12 mouse cellular contexts compared by ENCODE assay signal in genomic region chr3:132983845-132984485, GRCm38 (mm10). TPM values are rescaled to one million over a fixed set of nuclear protein-coding genes. Genes with fewer than 3 reads are reported as not detected.
DNase-seq lines count a peak whose midpoint lies in the region; ATAC-seq lines count a peak whose summit lies in the region.
"Had no signal": no experiment of that assay in that cellular context is flagged by ENCODE, and none has a peak within 500 bp of the region (broad histone marks: within the 10 kb centered on the region; RNA-seq: fewer than 3 reads in every experiment).

No protein-coding gene starts in this region.

- H3K9ac ChIP-seq in kidney, embryonic 14.5 days (ENCODE audit: low read depth, low read length) = no peak overlapping the region
- H3K9ac ChIP-seq in stomach, embryonic 14.5 days (replicated peaks; ENCODE audit: low read depth, low read length) = no peak overlapping the region
- H3K9ac ChIP-seq: liver, embryonic 13.5 days had no signal

- H3K27ac ChIP-seq in kidney, embryonic 14.5 days (ENCODE audit: low read depth, low read length) = peak overlapping the region; percentile 12; the same call in 1 of the 2 replicates
- H3K27ac ChIP-seq in stomach, embryonic 14.5 days (ENCODE audit: low read length) = peak overlapping the region; percentile 59; the same call in 1 of the 2 replicates
- H3K27ac ChIP-seq: liver, embryonic 13.5 days had no signal

- no peaks in the 10 kb centered on the region for H3K4me1 ChIP-seq in kidney, embryonic 14.5 days (ENCODE audit: control insufficient read depth, insufficient read depth, low read length)
- no peaks in the 10 kb centered on the region; the same call in 1 of the 2 replicates for H3K4me1 ChIP-seq in stomach, embryonic 14.5 days (ENCODE audit: control insufficient read depth, insufficient read depth, low read length)
- H3K4me1 ChIP-seq: liver, embryonic 13.5 days had no signal

- H3K9me3 ChIP-seq in kidney, embryonic 14.5 days (ENCODE audit: control insufficient read depth, low read length) = no peaks in the 10 kb centered on the region
- no peaks in the 10 kb centered on the region for H3K9me3 ChIP-seq in stomach, embryonic 14.5 days (ENCODE audit: control insufficient read depth, low read depth, low read length)
- H3K9me3 ChIP-seq: liver, embryonic 13.5 days had no signal

- ATAC-seq in kidney, embryonic 14.5 days (ENCODE audit: low FRiP score, low TSS enrichment) = peak; percentile 43; the same call in 1 of the 2 replicates
- peak; percentile 65; the same call in 1 of the 2 replicates for ATAC-seq in stomach, embryonic 14.5 days (ENCODE audit: insufficient number of reproducible peaks, insufficient read depth, low FRiP score, low read depth)
- ATAC-seq: inflammation-experienced regulatory T-cells, adult 6 months had no signal

- intact Hi-C loops in gastrocnemius, postnatal 36 days (cut with DNase I) = no loop called here

- no peak overlapping the region for H3K4me3 ChIP-seq in kidney, embryonic 14.5 days (ENCODE audit: low read length)
- no peak overlapping the region for H3K4me3 ChIP-seq in stomach, embryonic 14.5 days (ENCODE audit: low read depth, low read length)
- H3K4me3 ChIP-seq: liver, embryonic 13.5 days had no signal

- H3K27me3 ChIP-seq in kidney, embryonic 14.5 days (ENCODE audit: control insufficient read depth, insufficient read depth, low read length) = no peaks in the 10 kb centered on the region
- H3K27me3 ChIP-seq in stomach, embryonic 14.5 days (ENCODE audit: control insufficient read depth, insufficient read depth, low read length) = no peaks in the 10 kb centered on the region
- H3K27me3 ChIP-seq: liver, embryonic 13.5 days had no signal

- WGBS in kidney, embryonic 14.5 days = 25% methylated on average over 4 of the region's 4 CpGs
- WGBS in stomach, embryonic 14.5 days = 10% methylated on average over 4 of the region's 4 CpGs

- H3K4me2 ChIP-seq in kidney, embryonic 14.5 days (replicated peaks; ENCODE audit: low read depth, low read length) = no peak overlapping the region
- no peak overlapping the region for H3K4me2 ChIP-seq in stomach, embryonic 14.5 days (replicated peaks; ENCODE audit: low read depth, low read length)
- H3K4me2 ChIP-seq: liver, embryonic 13.5 days had no signal

- H3K36me3 ChIP-seq in kidney, embryonic 14.5 days (ENCODE audit: control insufficient read depth, insufficient read depth, low read length) = peaks cover 13% of the 10 kb centered on the region
- H3K36me3 ChIP-seq in stomach, embryonic 14.5 days (ENCODE audit: control insufficient read depth, insufficient read depth, low read length) = no peaks in the 10 kb centered on the region

- no peak for DNase-seq in kidney, adult 8-10 months
- peak; percentile 11 for DNase-seq in brain, adult 2 months (ENCODE audit: low read depth, low spot score)
- DNase-seq in kidney, postnatal 4 days = peak; percentile 43 to 62
- no peak for DNase-seq in gastrocnemius, postnatal 36 days
- DNase-seq in right cerebral cortex, postnatal 14 days = no peak
- DNase-seq in adrenal gland, postnatal 10 days = no peak
- DNase-seq: cerebellum, adult 9-10 months; liver, embryonic 13.5 days; thymus, postnatal 4 days had no signal

RNA-seq across cellular contexts. Expression of gene Npnt, which starts 33.9 kb away (rescaled TPM):
- polyA plus RNA-seq in kidney, embryonic 14.5 days (2014; fragmentation: Nextera tagmentation; extraction: Ambion mirVana) = 39.1 and 102 TPM in 2 replicates
- polyA plus RNA-seq in stomach, embryonic 14.5 days (2014; fragmentation: Nextera tagmentation; extraction: Ambion mirVana) = 51.8 and 56.1 TPM in 2 replicates
- total RNA-seq in gastrocnemius, postnatal 36 days (2021) = 1 to 10 TPM; 3.6 to 6.4 TPM
- total RNA-seq in adrenal gland, postnatal 10 days (2021) = 10 to 100 TPM; 20.6 to 22.1 TPM

Comparison
In these comparisons a context has a peak if more than half of its experiments do, and no peak if none do; other contexts are left out.
1. DNase-seq: peak in brain, adult 2 months (single experiment) and kidney, postnatal 4 days (2 of 2); none in kidney, adult 8-10 months (0 of 2), gastrocnemius, postnatal 36 days (0 of 2), right cerebral cortex, postnatal 14 days (single experiment) and adrenal gland, postnatal 10 days (single experiment).